Mouse (Mus musculus): ENCODE data around the gene H2-Q6.
"Not testable (repeated sequence)": the region's sequence is repeated elsewhere in the genome, so short reads cannot be mapped to it uniquely, and the experiment has no call there.

The H2-Q6 gene

GRCm38 (mm10) chr17:35434836-35435235 is 10.2 kb downstream of the H2-Q6 start:
- not testable (repeated sequence) for DNase-seq (ENCODE audit: low read depth, low spot score)

GRCm38 (mm10) chr17:35435577-35435976 is 10.9 kb downstream of the H2-Q6 start:
- not testable (repeated sequence) for DNase-seq (ENCODE audit: low read depth, low spot score)

DNA sequence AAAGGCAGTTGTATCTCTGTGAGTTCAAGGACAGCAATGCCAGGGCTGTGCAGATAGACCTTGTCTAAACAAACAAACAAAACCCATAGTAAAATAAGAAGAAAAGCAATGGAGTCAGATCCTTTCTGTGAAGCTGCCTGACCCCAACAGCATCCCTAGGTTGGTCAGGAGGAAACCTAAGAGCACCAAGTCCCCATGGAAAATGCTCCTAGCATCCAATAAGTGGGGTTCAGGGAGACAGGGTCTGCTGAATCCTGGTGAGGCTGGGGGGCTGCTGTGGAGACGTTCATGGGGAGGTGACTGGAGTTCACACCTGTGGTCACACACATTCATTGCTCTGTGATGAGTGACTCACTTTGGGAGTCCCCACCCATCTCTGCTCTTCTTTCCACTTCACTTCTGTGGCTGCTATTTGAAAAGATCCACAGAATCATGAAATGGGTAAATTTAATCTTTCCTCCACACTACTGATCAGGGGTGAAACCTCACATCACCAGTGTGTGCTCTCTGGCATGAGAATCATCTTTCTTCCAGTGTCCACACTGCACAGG is 12.8 kb downstream of the H2-Q6 start:
- DNase-seq (ENCODE audit: low read depth, low spot score), result not testable (repeated sequence)

- DNase-seq (ENCODE audit: low read depth, low spot score), result not testable (repeated sequence)
Measured at GRCm38 (mm10) chr17:35438395-35438794, 13.7 kb downstream of the H2-Q6 start.

DNA sequence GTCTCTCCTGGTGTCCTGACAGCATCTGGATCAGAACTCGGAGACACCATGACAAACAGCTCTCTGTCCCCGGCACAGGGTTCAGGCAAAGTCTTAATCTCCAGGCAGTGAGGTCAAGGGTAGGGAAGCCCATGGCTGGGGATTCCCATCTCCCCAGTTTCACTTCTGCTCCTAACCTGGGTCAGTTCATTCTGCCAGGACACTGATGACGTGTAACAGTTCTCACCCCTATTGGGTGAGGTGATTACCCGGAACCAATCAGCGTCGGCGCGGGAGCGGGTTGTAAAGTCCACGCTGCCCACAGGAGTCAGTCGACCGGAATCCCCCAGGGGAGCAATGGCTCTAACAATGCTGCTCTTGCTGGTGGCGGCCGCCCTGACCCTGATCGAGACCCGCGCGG is 14.2 kb downstream of the H2-Q6 start, which contains the start of gene H2-Q7:
H2-Q7 (plus strand) TSS at position 271 of the 400 bp plus-strand sequence.
- DNase-seq (ENCODE audit: low read depth, low spot score), result peak; percentile 63

- not testable (repeated sequence) for DNase-seq (ENCODE audit: low read depth, low spot score)
Measured at GRCm38 (mm10) chr17:35439295-35439747, 14.7 kb downstream of the H2-Q6 start.

DNA sequence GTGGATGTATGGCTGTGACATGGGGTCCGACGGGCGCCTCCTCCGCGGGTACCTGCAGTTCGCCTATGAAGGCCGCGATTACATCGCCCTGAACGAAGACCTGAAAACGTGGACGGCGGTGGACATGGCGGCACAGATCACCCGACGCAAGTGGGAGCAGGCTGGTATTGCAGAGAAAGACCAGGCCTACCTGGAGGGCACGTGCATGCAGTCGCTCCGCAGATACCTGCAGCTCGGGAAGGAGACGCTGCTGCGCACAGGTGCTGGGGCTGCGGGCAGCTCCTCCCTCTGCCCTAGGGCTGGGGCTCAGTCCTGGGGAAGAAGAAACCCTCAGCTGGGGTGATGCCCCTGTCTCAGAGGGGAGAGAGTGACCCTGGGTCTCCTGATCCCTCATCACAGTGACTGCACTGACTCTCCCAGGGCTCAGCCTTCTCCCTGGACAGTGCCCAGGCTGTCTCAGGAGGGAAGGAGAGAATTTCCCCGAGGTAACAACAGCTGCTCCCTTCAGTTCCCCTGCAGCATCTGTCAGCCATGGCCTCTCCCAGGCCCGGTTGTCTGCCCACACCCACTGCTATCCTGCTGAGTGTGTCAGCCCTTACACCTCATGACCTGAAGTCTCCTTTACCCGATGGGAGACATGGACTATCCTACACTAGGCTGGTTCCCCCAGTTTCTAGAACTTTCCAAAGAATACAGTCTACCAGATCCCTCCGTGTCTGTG is 15.4 kb downstream of the H2-Q6 start:
- not testable (repeated sequence) for DNase-seq (ENCODE audit: low read depth, low spot score)

DNA sequence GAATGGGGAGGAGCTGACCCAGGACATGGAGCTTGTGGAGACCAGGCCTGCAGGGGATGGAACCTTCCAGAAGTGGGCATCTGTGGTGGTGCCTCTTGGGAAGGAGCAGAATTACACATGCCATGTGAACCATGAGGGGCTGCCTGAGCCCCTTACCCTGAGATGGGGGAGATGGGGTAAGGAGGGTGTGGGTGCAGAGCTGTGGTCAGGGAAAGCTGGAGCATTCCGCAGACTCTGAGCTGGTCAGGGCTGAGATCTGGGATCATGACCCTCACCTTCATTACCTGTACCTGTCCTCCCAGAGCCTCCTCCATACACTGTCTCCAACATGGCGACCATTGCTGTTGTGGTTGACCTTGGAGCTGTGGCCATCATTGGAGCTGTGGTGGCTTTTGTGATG is 17.7 kb downstream of the H2-Q6 start:
- DNase-seq (ENCODE audit: low read depth, low spot score), result not testable (repeated sequence)

- not testable (repeated sequence) for DNase-seq (ENCODE audit: low read depth, low spot score)
Measured at GRCm38 (mm10) chr17:35444510-35444909, 19.9 kb downstream of the H2-Q6 start.

DNA sequence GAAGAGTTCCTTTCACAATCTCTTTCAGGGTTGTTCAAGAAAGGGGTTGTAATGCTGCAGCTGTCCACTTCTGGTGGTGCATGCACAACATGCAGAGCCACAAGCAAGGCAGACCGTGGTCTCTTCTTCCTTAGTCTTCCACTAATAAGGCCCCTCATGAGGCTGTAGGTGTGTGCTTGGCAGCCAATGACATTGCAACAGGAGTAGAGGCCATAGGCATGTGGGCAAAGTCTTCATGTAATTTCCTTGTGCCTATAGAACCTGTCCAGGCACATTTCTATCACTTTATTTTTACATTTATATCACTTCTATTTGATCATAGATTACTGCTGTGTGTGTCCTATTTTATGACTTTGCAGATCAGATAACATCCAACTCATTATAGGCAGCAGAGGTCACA is 33.6 kb downstream of the H2-Q6 start:
- DNase-seq (ENCODE audit: low read depth, low spot score), result not testable (repeated sequence)

DNA sequence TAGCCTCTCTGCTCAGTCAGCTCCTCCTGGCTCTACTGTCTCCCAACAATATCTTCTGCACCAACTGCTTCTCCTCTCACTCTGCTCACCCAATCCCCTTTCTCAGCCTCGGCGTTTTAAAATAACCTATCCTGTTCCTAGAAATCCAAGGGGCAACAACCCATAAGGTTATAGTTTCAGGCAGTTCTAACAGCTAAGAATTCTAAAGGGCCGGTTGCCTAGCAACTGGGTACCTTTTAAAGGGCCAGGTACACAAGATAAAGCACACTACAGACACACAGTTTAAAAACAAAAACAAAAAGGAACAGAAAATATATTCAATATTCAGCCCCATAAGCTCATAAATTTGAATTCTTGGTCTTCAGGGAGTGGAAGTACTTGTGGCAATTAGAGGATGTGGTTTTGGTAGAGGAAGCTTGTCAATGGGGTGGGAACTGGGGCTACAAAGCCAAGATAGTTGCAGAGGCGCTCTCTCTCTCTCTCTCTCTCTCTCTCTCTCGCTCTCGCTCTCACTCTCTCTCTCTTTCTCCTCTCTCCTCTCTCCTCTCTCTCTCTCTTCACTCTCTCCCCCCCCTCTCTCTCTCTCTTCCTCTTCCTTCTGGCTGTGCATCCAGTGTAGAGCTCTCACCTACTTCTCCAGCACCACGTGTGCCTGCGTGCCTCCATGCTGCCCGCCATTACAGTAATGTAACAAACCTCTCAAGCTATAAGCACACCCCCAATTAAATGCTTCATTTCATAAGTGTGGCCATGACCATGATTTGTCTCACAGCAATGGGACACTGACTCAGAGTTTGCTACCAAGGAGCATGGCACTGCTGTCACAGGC is 36.1 kb downstream of the H2-Q6 start:
- not testable (repeated sequence) for DNase-seq (ENCODE audit: low read depth, low spot score)

- DNase-seq (ENCODE audit: low read depth, low spot score), result not testable (repeated sequence)
Measured at GRCm38 (mm10) chr17:35465651-35466050, 41.0 kb downstream of the H2-Q6 start.

GRCm38 (mm10) chr17:35468936-35469335 is 44.3 kb downstream of the H2-Q6 start:
- not testable (repeated sequence) for DNase-seq (ENCODE audit: low read depth, low spot score)

DNA sequence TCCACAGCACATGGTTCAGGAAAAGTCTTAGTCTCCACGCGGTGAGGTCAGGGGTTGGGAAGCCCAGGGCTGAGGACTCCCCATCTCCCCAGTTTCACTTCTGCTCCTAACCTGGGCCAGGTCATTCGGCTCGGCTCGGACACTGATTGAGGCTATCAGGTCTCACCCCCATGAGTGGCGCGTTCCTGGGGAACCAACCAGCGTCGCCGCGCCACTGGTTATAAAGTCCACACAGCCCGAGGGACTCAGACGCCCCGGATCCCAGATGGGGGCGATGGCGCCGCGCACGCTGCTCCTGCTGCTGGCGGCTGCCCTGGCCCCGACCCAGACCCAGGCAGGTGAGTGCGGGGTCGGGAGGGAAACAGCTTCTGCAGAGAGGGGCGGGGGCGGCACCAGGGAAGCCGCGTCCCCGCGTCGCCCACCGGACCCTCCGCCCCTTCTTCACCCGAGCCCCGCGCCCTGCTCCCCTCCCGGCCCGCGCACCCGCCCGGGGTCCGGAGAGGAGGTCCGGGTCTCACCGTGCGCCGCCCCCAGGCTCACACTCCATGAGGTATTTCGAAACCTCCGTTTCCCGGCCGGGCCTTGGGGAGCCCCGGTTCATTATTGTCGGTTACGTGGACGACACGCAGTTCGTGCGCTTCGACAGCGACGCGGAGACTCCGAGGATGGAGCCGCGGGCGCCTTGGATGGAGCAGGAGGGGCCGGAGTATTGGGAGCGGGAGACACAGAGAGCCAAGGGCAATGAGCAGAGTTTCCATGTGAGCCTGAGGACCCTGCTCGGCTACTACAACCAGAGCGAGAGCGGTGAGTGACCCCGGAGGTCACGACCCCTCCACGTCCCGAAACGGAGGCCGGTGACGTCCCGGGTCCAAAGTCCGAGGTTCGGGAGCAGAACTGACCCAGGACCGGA is 45.4 kb downstream of the H2-Q6 start, which contains the start of gene H2-Q10:
H2-Q10 (plus strand) TSS at position 248 of the 910 bp plus-strand sequence.
- DNase-seq (ENCODE audit: low read depth, low spot score), result no peak
